Mouse (Mus musculus) central nervous system, embryonic 18 days (tissue): Measurements from ENCODE around the gene Adam34. TPM values are rescaled to one million over a fixed set of nuclear protein-coding genes. Genes with fewer than 3 reads are reported as not detected.

Source experiments
- polyA plus RNA-seq: library from polyadenylated mRNA; depleted of rRNA; stranded (reverse); fragments of >200 nt; gene quantifications from 2 replicates; pipeline ENCODE4 v1.2.3, GENCODE M21; 2012; rRNA removed

Gene Adam34
- 0.01 TPM in 1 of 2 replicates, not detected in the other for polyA plus RNA-seq

GRCm38 (mm10) chr8:43709949-43710348 lies at the start of gene Adam34:
TSS of gene Adam34 (minus strand) at chr8:43710049.

GRCm38 (mm10) chr8:43627176-43627575 lies 82.7 kb downstream of the Adam34 start, which contains the start of gene Gm5346:
TSS of gene Gm5346 (minus strand) at chr8:43627276.

Other genes with a start within 250 kb of the Adam34 start
- not detected in 2 replicates for gene Adam26b, start 181.9 kb downstream of the Adam34 start, polyA plus RNA-seq
- not detected in 2 replicates for gene Adam26a, start 133.3 kb downstream of the Adam34 start, polyA plus RNA-seq
- 0.03 TPM in 1 of 2 replicates, not detected in the other for gene Gm5346, start 82.8 kb downstream of the Adam34 start, polyA plus RNA-seq